Mouse (Mus musculus) thymus, adult 2 months (tissue): ENCODE measurements around the gene Cnmd. TPM values are rescaled to one million over a fixed set of nuclear protein-coding genes. Genes with fewer than 3 reads are reported as not detected.

ENCODE experiments used
- DNase-seq: peaks from one replicate; pipeline ENCODE4 v3.0.0; 2021
- H3K27ac ChIP-seq: fragments of 200-500 bp; 2 replicates; pipeline ENCODE4 v1.5.1; 2012; ENCODE audit warnings: low read length, control low read depth; ENCODE audit not compliant: control insufficient read depth, insufficient read depth
- H3K27me3 ChIP-seq: fragments of 200-500 bp; 2 replicates; pipeline ENCODE4 v1.6.1; 2012; ENCODE audit warnings: mild to moderate bottlenecking, low read length, moderate library complexity, mixed read lengths; ENCODE audit not compliant: control insufficient read depth, insufficient read depth
- H3K36me3 ChIP-seq: fragments of 200-500 bp; 2 replicates; pipeline ENCODE4 v1.6.1; 2012; ENCODE audit warnings: mild to moderate bottlenecking, low read length, moderate library complexity; ENCODE audit not compliant: control insufficient read depth, insufficient read depth
- H3K4me1 ChIP-seq: fragments of 200-500 bp; replicated peaks from 2 replicates; pipeline ENCODE4 v1.6.1; 2012; ENCODE audit warnings: low read length; ENCODE audit not compliant: control insufficient read depth, insufficient read depth
- H3K4me3 ChIP-seq: fragments of 200-500 bp; 2 replicates; pipeline ENCODE4 v1.5.1; 2012; ENCODE audit warnings: mild to moderate bottlenecking, low read length, control low read depth, moderate library complexity; ENCODE audit not compliant: control insufficient read depth, insufficient read depth
- CTCF ChIP-seq: fragments of 200-500 bp; IDR thresholded peaks from 2 replicates; pipeline ENCODE4 v1.5.1; 2012; ENCODE audit warnings: mild to moderate bottlenecking, control low read depth, low read length, moderate library complexity, borderline replicate concordance; ENCODE audit not compliant: control insufficient read depth, poor library complexity, insufficient read depth; ENCODE audit errors: extremely low read depth
- POLR2A ChIP-seq: fragments of 200-500 bp; IDR thresholded peaks from 2 replicates; pipeline ENCODE4 v1.6.1; 2012; ENCODE audit warnings: mild to moderate bottlenecking, low read length, control low read depth, moderate library complexity; ENCODE audit not compliant: control insufficient read depth, poor library complexity, insufficient read depth; ENCODE audit errors: extremely low read depth
- WGBS: fragments of 180-500 bp; shearing (Covaris S2); methylation state at CpG from one replicate; pipeline ENCODE4 v1.1.7; 2018; 5-methylcytosine and 5-hydroxymethylcytosine counted together
- polyA plus RNA-seq: library from polyadenylated mRNA; depleted of rRNA; stranded (reverse); fragments of >200 nt; gene quantifications from 2 replicates; pipeline ENCODE4 v1.2.3, GENCODE M21; 2012

Cnmd gene
- polyA plus RNA-seq, 1 experiment = 1.4 TPM

GRCm38 (mm10) chr14:79619802-79620201 lies 42.2 kb downstream of the Cnmd start:
- over 99% methylated on average over 7 of the region's 7 CpGs for WGBS
- no peak for TF ChIP-seq CTCF
- no peak for TF ChIP-seq POLR2A
- peaks cover 25% of the 10 kb centered on the region for H3K36me3 ChIP-seq
- H3K27ac ChIP-seq = no peak overlapping the region
- DNase-seq = no peak
- H3K4me1 ChIP-seq = no peaks in the 10 kb centered on the region
- no peak overlapping the region for H3K4me3 ChIP-seq
- H3K27me3 ChIP-seq = no peaks in the 10 kb centered on the region

DNA sequence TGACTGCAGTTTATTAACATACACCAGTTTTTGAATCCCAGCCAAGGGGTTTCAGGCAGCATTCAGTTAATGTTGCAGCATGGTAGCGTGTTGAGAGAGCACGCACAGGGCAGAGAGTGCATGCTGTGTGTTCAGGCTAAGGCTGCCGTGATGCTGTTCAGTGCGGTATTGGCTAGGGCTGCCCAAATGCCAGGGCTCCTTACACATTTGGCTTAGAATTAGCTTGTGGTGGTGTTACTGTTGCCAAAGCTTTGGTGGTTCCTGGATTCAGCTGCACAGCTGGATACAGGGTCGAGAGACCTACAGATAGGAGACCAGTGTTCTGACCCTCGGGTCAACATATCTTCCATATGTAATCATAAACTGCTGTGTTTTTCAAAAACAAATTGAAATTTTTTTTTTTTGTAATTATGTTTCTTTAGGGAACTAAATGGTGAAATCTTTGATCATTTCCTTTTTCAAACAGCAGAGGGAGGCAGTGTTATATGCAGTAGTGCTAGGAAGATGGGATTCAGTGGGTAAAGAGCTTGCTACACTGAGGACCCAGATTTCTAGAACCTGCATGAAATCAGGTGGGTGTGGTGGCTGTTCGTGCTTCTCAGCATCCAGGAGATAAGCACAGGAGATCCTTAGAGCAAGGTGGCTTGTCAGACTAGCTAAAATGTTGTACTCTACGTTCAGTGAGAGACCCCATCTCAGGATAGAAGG lies 44.7 kb downstream of the Cnmd start:
- H3K27me3 ChIP-seq = no peaks in the 10 kb centered on the region
- H3K27ac ChIP-seq = no peak overlapping the region
- no peak overlapping the region for H3K4me3 ChIP-seq
- H3K4me1 ChIP-seq = no peaks in the 10 kb centered on the region
- no peak for DNase-seq
- H3K36me3 ChIP-seq = peaks cover 29% of the 10 kb centered on the region
- 94% methylated on average over 8 of the region's 8 CpGs for WGBS
- TF ChIP-seq CTCF (no peak), POLR2A (no peak)

- H3K4me3 ChIP-seq = no peak overlapping the region
- no peaks in the 10 kb centered on the region for H3K4me1 ChIP-seq
- no peaks in the 10 kb centered on the region for H3K27me3 ChIP-seq
- no peak for DNase-seq
- WGBS = 97% methylated on average over 6 of the region's 6 CpGs
- no peak overlapping the region for H3K27ac ChIP-seq
- H3K36me3 ChIP-seq = peaks cover 54% of the 10 kb centered on the region
- TF ChIP-seq CTCF (no peak), POLR2A (no peak)
These were observed 53.7 kb downstream of the Cnmd start for GRCm38 (mm10) chr14:79608286-79608685.

DNA sequence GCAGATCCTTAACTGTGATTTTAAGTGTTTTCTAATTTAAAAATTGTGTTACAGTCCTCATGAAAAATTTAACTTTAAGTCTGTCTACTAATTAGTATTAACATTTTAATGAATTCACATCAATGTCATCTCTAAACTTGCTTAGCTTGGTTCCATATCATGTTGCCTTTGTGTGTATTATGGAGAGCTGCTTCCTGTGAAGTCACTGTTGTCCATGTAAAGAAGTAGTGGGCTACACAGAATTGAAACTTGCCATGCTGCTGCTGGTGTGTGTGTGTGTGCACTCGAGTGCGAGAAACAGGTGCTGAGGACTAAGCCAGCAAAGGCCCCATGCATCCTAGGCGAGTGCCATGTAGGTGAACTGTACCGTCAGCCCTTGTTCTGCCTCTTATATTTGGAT lies 54.6 kb downstream of the Cnmd start:
- peaks cover 57% of the 10 kb centered on the region for H3K36me3 ChIP-seq

GRCm38 (mm10) chr14:79606867-79607266 lies 55.1 kb downstream of the Cnmd start:
- Histone ChIP-seq H3K36me3 (peaks cover 58% of the 10 kb centered on the region), H3K27ac (no peak overlapping the region), H3K4me1 (no peaks in the 10 kb centered on the region), H3K4me3 (no peak overlapping the region), H3K27me3 (no peaks in the 10 kb centered on the region)
- 98% methylated on average over 3 of the region's 3 CpGs for WGBS
- no peak for DNase-seq
- TF ChIP-seq CTCF (no peak), POLR2A (no peak)

More for the DNA sequence above, 54.6 kb downstream of the Cnmd start:
- Histone ChIP-seq H3K4me1 (no peaks in the 10 kb centered on the region), H3K27ac (no peak overlapping the region), H3K4me3 (no peak overlapping the region), H3K27me3 (no peaks in the 10 kb centered on the region)
- DNase-seq = no peak
- WGBS = 98% methylated on average over 4 of the region's 4 CpGs
- no peak for TF ChIP-seq CTCF
- no peak for TF ChIP-seq POLR2A

- H3K36me3 ChIP-seq = peaks cover 58% of the 10 kb centered on the region
- WGBS = 96% methylated on average over 6 of the region's 6 CpGs
- peaks cover 2% of the 10 kb centered on the region; the same call in 1 of the 2 replicates for H3K4me1 ChIP-seq
- DNase-seq = no peak
- TF ChIP-seq POLR2A (no peak), CTCF (no peak)
- no peak overlapping the region for H3K27ac ChIP-seq
- H3K4me3 ChIP-seq = no peak overlapping the region
- no peaks in the 10 kb centered on the region for H3K27me3 ChIP-seq
These were observed 55.6 kb downstream of the Cnmd start for GRCm38 (mm10) chr14:79606392-79606791.

GRCm38 (mm10) chr14:79605881-79606280 lies 56.1 kb downstream of the Cnmd start:
- DNase-seq = no peak
- Histone ChIP-seq H3K36me3 (peaks cover 57% of the 10 kb centered on the region), H3K4me3 (no peak overlapping the region), H3K27ac (no peak overlapping the region), H3K27me3 (no peaks in the 10 kb centered on the region), H3K4me1 (peaks cover 2% of the 10 kb centered on the region; the same call in 1 of the 2 replicates)
- 97% methylated on average over 2 of the region's 2 CpGs for WGBS
- no peak for TF ChIP-seq POLR2A
- TF ChIP-seq CTCF = no peak

- WGBS = 93% methylated on average over 4 of the region's 4 CpGs
- no peak overlapping the region for H3K27ac ChIP-seq
- TF ChIP-seq POLR2A = no peak
- no peak for TF ChIP-seq CTCF
- peaks cover 2% of the 10 kb centered on the region; the same call in 1 of the 2 replicates for H3K4me1 ChIP-seq
- no peaks in the 10 kb centered on the region for H3K27me3 ChIP-seq
- H3K4me3 ChIP-seq = no peak overlapping the region
- no peak for DNase-seq
- peaks cover 45% of the 10 kb centered on the region for H3K36me3 ChIP-seq
These were observed 65.4 kb downstream of the Cnmd start for GRCm38 (mm10) chr14:79596602-79597001.
